Mouse (Mus musculus): Measurements from ENCODE around the gene Slc18a3.

- TF ChIP-seq POLR2A (IDR thresholded peaks at IDR 0.05; ENCODE audit: borderline replicate concordance, extremely low read depth, insufficient read depth, insufficient read length, poor library complexity, severe bottlenecking) = no peak
- TF ChIP-seq CTCF (IDR thresholded peaks at IDR 0.05; ENCODE audit: borderline replicate concordance, extremely low read depth, insufficient read depth, insufficient read length) = no peak
These were observed 12.1 kb downstream of the Slc18a3 start for GRCm38 (mm10) chr14:32452552-32452951.

All from brain, embryonic 14.5 days (tissue).